Mouse (Mus musculus): Measurements from ENCODE around the gene 1700025G04Rik.

GRCm38 (mm10) chr1:151890041-151890621 is 199.8 kb downstream of the 1700025G04Rik start:
- no peak for TF ChIP-seq CTCF (conservative IDR thresholded peaks at IDR 0.05; ENCODE audit: insufficient read depth, insufficient read length, low read depth, low read length)
- TF ChIP-seq POLR2A (IDR thresholded peaks at IDR 0.05; ENCODE audit: low read depth, low read length): no peak
